Mouse (Mus musculus): ENCODE measurements around the gene Bcl9. TPM values are rescaled to one million over a fixed set of nuclear protein-coding genes. Genes with fewer than 3 reads are reported as not detected.
A peak's percentile ranks its signal among the peaks of the same experiment; 100 is the strongest.

Gene Bcl9
- polyA plus RNA-seq, 1 experiment, result 13.9 TPM

- 93% methylated on average over 8 of the region's 8 CpGs for WGBS
- no peak for DNase-seq (ENCODE audit: low read depth, low spot score)
These were observed 101.1 kb downstream of the Bcl9 start for GRCm38 (mm10) chr3:97196571-97196970.

GRCm38 (mm10) chr3:97185098-97185860, 112.4 kb downstream of the Bcl9 start:
- 19% methylated on average over 10 of the region's 10 CpGs for WGBS

GRCm38 (mm10) chr3:97183810-97184209, 113.9 kb downstream of the Bcl9 start:
- WGBS, result 42% methylated on average over 3 of the region's 3 CpGs
- DNase-seq (ENCODE audit: low read depth, low spot score), result no peak

More at GRCm38 (mm10) chr3:97185098-97185860, 112.4 kb downstream of the Bcl9 start:
- peak; percentile 55 for DNase-seq (ENCODE audit: low read depth, low spot score)

GRCm38 (mm10) chr3:97180527-97180926, 117.2 kb downstream of the Bcl9 start:
- DNase-seq (ENCODE audit: low read depth, low spot score), result no peak
- 50% methylated on average over 6 of the region's 6 CpGs for WGBS

GRCm38 (mm10) chr3:97178885-97179284, 118.8 kb downstream of the Bcl9 start:
- WGBS, result 29% methylated on average over 6 of the region's 6 CpGs
- DNase-seq (ENCODE audit: low read depth, low spot score), result no peak

- no peak for DNase-seq (ENCODE audit: low read depth, low spot score)
- 89% methylated on average over 5 of the region's 5 CpGs for WGBS
These were observed 125.1 kb downstream of the Bcl9 start for GRCm38 (mm10) chr3:97172632-97173031.

- 66% methylated on average over 9 of the region's 9 CpGs for WGBS
- DNase-seq (ENCODE audit: low read depth, low spot score), result no peak
These were observed 125.5 kb downstream of the Bcl9 start for GRCm38 (mm10) chr3:97172231-97172630.

- WGBS, result 84% methylated on average over 6 of the region's 6 CpGs
- DNase-seq (ENCODE audit: low read depth, low spot score), result no peak
These were observed 126.2 kb downstream of the Bcl9 start for GRCm38 (mm10) chr3:97171531-97171930.

GRCm38 (mm10) chr3:97167126-97167525, 130.6 kb downstream of the Bcl9 start:
- no peak for DNase-seq (ENCODE audit: low read depth, low spot score)
- WGBS, result 60% methylated on average over 4 of the region's 4 CpGs

GRCm38 (mm10) chr3:97164477-97164876, 133.2 kb downstream of the Bcl9 start:
- WGBS, result 74% methylated on average over 4 of the region's 4 CpGs
- DNase-seq (ENCODE audit: low read depth, low spot score), result no peak

- WGBS, result 60% methylated on average over 4 of the region's 4 CpGs
- no peak for DNase-seq (ENCODE audit: low read depth, low spot score)
These were observed 135.9 kb downstream of the Bcl9 start for GRCm38 (mm10) chr3:97161773-97162172.

GRCm38 (mm10) chr3:97160908-97161307, 136.8 kb downstream of the Bcl9 start:
- WGBS, result 18% methylated on average over 10 of the region's 10 CpGs
- no peak for DNase-seq (ENCODE audit: low read depth, low spot score)

GRCm38 (mm10) chr3:97159986-97160385, 137.7 kb downstream of the Bcl9 start:
- DNase-seq (ENCODE audit: low read depth, low spot score), result no peak
- 47% methylated on average over 2 of the region's 2 CpGs for WGBS

- DNase-seq (ENCODE audit: low read depth, low spot score), result no peak
- WGBS, result 14% methylated on average over 6 of the region's 6 CpGs
These were observed 138.2 kb downstream of the Bcl9 start for GRCm38 (mm10) chr3:97159509-97159850.

GRCm38 (mm10) chr3:97158611-97159508, 138.9 kb downstream of the Bcl9 start, which contains the start of gene Acp6:
TSS of gene Acp6 (plus strand) at chr3:97158777.
- under 1% methylated on average over 54 of the region's 54 CpGs for WGBS
- DNase-seq (ENCODE audit: low read depth, low spot score), result peak; percentile 92

- no peak for DNase-seq (ENCODE audit: low read depth, low spot score)
These were observed 139.6 kb downstream of the Bcl9 start for GRCm38 (mm10) chr3:97157958-97158599.

GRCm38 (mm10) chr3:97157308-97157707, 140.4 kb downstream of the Bcl9 start:
- no peak for DNase-seq (ENCODE audit: low read depth, low spot score)
- 93% methylated on average over 1 of the region's 1 CpGs for WGBS

More at GRCm38 (mm10) chr3:97157958-97158599, 139.6 kb downstream of the Bcl9 start:
- 1% methylated on average over 17 of the region's 17 CpGs for WGBS

GRCm38 (mm10) chr3:97156431-97156830, 141.3 kb downstream of the Bcl9 start:
- DNase-seq (ENCODE audit: low read depth, low spot score), result no peak
- WGBS, result 69% methylated on average over 6 of the region's 6 CpGs

Data from large intestine, adult 2 months (tissue).